Mouse (Mus musculus) embryonic fibroblast, embryonic 13.5 days (primary cell): ENCODE measurements around the gene Ago3.

Experiments used
- CTCF ChIP-seq: IDR thresholded peaks from 2 replicates; pipeline ENCODE4 v1.5.1; 2011; ENCODE audit warnings: mild to moderate bottlenecking, control low read depth, low read length, moderate library complexity, borderline replicate concordance; ENCODE audit not compliant: insufficient read depth
- POLR2A ChIP-seq: IDR thresholded peaks from 2 replicates; pipeline ENCODE4 v1.6.1; 2011; ENCODE audit warnings: low read depth, mild to moderate bottlenecking, control low read depth, low read length, moderate library complexity

- no peak for TF ChIP-seq CTCF
- TF ChIP-seq POLR2A, result no peak
Measured at GRCm38 (mm10) chr4:126315931-126316330, 113.4 kb downstream of the Ago3 start.
